Mouse (Mus musculus) heart, embryonic 13.5 days (tissue): ENCODE data around the gene Fam198a. TPM values are rescaled to one million over a fixed set of nuclear protein-coding genes. Genes with fewer than 3 reads are reported as not detected.

Experiments used
- ATAC-seq: fragments of 200-750 bp; cut with Nextera tagmentation; 2 replicates; pipeline ENCODE4 v1.8.0; 2017; ENCODE audit warnings: moderate TSS enrichment; ENCODE audit not compliant: insufficient number of reproducible peaks, low FRiP score, low TSS enrichment; ENCODE audit errors: extremely low read depth
- H3K27ac ChIP-seq: fragments of 300-500 bp; sonication (generic); replicated peaks from 2 replicates; pipeline ENCODE4 v1.5.1; 2015; ENCODE audit warnings: moderate library complexity, mild to moderate bottlenecking, inconsistent platforms
- H3K27me3 ChIP-seq: fragments of 300-500 bp; sonication (generic); replicated peaks from 2 replicates; pipeline ENCODE4 v1.6.1; 2015; ENCODE audit warnings: mild to moderate bottlenecking, inconsistent platforms
- H3K36me3 ChIP-seq: fragments of 300-500 bp; sonication (generic); 2 replicates; pipeline ENCODE4 v1.6.1; 2015; ENCODE audit warnings: mild to moderate bottlenecking, inconsistent platforms
- H3K4me1 ChIP-seq: fragments of 300-500 bp; sonication (generic); 2 replicates; pipeline ENCODE4 v1.6.1; 2015; ENCODE audit warnings: inconsistent platforms
- H3K4me2 ChIP-seq: fragments of 300-500 bp; sonication (generic); 2 replicates; pipeline ENCODE4 v1.6.1; 2015; ENCODE audit warnings: inconsistent platforms, mild to moderate bottlenecking, moderate library complexity
- H3K4me3 ChIP-seq: fragments of 300-500 bp; sonication (generic); 2 replicates; pipeline ENCODE4 v1.5.1; 2015; ENCODE audit warnings: moderate library complexity, mild to moderate bottlenecking, inconsistent platforms
- H3K9ac ChIP-seq: fragments of 300-500 bp; sonication (generic); 2 replicates; pipeline ENCODE4 v1.6.1; 2015; ENCODE audit warnings: inconsistent platforms, mild to moderate bottlenecking, moderate library complexity
- H3K9me3 ChIP-seq: fragments of 300-500 bp; sonication (generic); 2 replicates; pipeline ENCODE4 v1.6.1; 2016; ENCODE audit warnings: inconsistent platforms
- WGBS: fragments of 180-500 bp; shearing (Covaris S2); methylation state at CpG from one replicate; pipeline ENCODE4 v1.1.7; 2015; ENCODE audit warnings: mixed read lengths; 5-methylcytosine and 5-hydroxymethylcytosine counted together
- polyA plus RNA-seq: library from polyadenylated mRNA; unstranded; fragments of >200 nt; fragmentation: Nextera tagmentation; extraction: Ambion mirVana; gene quantifications from 2 replicates; pipeline ENCODE4 v1.2.1, GENCODE M21; 2015

Fam198a gene
- polyA plus RNA-seq, 1 experiment from 2014 or later: 0.94 TPM

DNA sequence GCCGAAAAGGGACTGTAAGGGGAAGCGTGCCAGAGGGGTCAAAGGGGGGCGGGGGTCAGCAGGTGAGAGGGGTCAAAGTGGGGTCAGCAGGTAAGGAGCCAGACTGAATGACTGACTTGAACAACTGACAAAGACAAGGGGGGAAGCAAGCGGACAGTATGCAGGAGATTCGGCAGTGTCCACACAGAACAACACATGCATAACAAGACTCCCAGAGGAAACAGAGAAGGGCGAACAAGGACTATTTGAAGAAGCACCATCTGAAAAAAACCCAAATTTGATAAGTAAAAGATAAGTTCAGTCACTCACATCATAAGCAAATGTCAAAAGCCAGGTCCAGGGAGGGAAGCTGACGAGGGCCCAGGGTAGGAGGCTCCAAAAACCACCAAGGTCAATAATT, 23.1 kb upstream of the Fam198a start:
- ATAC-seq: no peak
- peaks cover 11% of the 10 kb centered on the region; the same call in 1 of the 2 replicates for H3K27me3 ChIP-seq
- 73% methylated on average over 7 of the region's 7 CpGs for WGBS
- no peak overlapping the region for H3K9ac ChIP-seq
- no peaks in the 10 kb centered on the region for H3K36me3 ChIP-seq
- no peak overlapping the region for H3K27ac ChIP-seq
- no peak overlapping the region for H3K4me2 ChIP-seq
- no peak overlapping the region for H3K4me3 ChIP-seq
- H3K9me3 ChIP-seq: no peaks in the 10 kb centered on the region
- peaks cover 10% of the 10 kb centered on the region; the same call in 1 of the 2 replicates for H3K4me1 ChIP-seq

DNA sequence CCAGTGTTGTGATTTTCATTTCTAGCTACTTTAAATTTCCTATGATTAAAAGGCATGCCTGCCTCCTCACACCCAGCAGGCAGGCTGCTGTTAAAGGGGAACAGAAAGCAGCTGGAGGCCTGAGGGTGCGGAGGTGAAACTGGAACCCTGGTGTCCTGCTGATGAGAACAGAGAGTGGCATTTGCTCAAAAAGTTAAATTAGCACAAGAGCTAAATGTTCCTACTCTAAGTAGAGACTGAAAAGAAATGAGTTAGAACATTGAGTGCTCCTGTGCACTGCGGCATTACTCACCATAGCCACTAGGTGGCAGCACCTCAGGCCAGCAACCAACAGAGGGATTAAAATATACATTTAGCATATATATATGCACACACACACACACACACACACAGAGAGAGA, 22.3 kb upstream of the Fam198a start:
- H3K4me1 ChIP-seq: peaks cover 10% of the 10 kb centered on the region; the same call in 1 of the 2 replicates
- no peak for ATAC-seq
- WGBS: 22% methylated on average over 2 of the region's 2 CpGs

DNA sequence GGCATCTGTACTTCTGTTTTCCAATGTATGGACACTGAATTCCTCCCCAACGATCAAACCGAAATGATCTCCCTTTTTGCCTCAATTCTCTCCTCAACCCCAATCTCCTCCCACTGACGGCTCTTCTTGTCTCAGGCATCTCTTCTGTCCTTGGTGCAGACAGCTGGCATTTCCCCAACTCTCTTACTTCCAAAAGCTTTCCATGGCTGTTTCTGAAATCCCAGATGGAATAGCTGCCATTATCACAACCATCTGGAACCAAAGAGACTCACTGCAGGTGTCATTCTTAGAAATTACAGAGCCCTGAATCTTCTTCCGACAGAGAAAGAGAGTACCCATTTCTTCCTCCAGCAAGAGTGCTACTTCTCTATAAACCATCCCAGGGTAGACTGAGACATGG, 15.9 kb upstream of the Fam198a start:
- H3K36me3 ChIP-seq: no peaks in the 10 kb centered on the region
- 77% methylated on average over 4 of the region's 4 CpGs for WGBS
- H3K9me3 ChIP-seq: no peaks in the 10 kb centered on the region
- H3K4me2 ChIP-seq: no peak overlapping the region
- H3K4me3 ChIP-seq: no peak overlapping the region
- no peaks in the 10 kb centered on the region for H3K4me1 ChIP-seq
- H3K27me3 ChIP-seq: peaks cover 32% of the 10 kb centered on the region; the same call in 1 of the 2 replicates
- no peak overlapping the region for H3K27ac ChIP-seq
- no peak overlapping the region for H3K9ac ChIP-seq
- ATAC-seq: no peak

More for the DNA sequence above, 22.3 kb upstream of the Fam198a start:
- H3K27ac ChIP-seq: no peak overlapping the region
- H3K9me3 ChIP-seq: no peaks in the 10 kb centered on the region
- H3K4me3 ChIP-seq: no peak overlapping the region
- H3K27me3 ChIP-seq: peaks cover 15% of the 10 kb centered on the region; the same call in 1 of the 2 replicates
- no peaks in the 10 kb centered on the region for H3K36me3 ChIP-seq
- H3K4me2 ChIP-seq: no peak overlapping the region
- no peak overlapping the region for H3K9ac ChIP-seq

DNA sequence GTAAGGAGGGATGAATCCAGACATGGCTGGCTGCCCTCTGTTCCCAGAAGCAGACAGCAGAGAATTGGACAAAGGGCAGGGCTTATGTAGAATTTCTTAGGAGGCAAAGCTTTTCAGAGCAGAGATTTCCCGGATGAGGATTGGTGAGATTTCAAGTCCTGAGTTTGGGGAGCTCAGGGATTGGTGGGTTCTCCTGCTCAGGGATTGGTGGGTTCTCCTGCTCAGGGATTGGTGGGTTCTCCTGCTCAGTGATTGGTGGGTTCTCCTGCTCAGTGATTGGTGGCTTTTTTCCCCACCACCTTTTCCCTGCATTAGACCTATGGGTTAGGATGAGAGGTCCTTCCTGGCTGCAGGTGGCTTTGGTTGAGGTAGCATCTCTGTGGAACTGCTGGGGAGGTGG, 13.8 kb upstream of the Fam198a start:
- Histone ChIP-seq H3K36me3 (no peaks in the 10 kb centered on the region), H3K9me3 (no peaks in the 10 kb centered on the region), H3K27ac (no peak overlapping the region), H3K4me3 (no peak overlapping the region), H3K27me3 (peaks cover 32% of the 10 kb centered on the region; the same call in 1 of the 2 replicates), H3K9ac (no peak overlapping the region), H3K4me2 (0 out of 2 replicates have a peak overlapping the region, but pooled peaks have one; percentile 64), H3K4me1 (no peaks in the 10 kb centered on the region)
- 59% methylated on average over 1 of the region's 1 CpGs for WGBS
- ATAC-seq: no peak

DNA sequence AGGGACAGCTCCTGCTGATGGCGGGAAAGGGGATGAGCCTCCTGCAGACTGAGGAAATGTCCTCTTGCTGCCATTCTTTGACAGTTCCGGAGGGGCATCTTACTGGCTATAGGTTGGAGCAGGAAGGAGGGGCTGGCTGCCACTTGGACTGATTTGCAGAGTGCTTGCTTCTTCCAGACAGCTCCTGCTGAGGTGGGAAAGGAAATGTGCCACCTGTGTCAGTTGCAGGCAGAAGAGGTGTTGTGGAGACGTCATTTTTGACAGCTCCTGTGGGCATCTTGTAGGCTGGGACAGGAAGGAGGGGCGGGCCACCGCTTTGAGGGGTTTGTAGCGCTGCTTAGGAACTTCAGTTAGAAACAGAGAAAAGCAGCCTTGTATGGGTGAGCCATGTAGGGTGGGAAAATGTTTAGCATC, 13.3 kb upstream of the Fam198a start:
- Histone ChIP-seq H3K27me3 (peaks cover 28% of the 10 kb centered on the region; the same call in 1 of the 2 replicates), H3K27ac (no peak overlapping the region), H3K4me3 (peak overlapping the region; percentile 54), H3K9me3 (no peaks in the 10 kb centered on the region), H3K36me3 (no peaks in the 10 kb centered on the region), H3K9ac (peak overlapping the region; percentile 78; the same call in 1 of the 2 replicates), H3K4me1 (no peaks in the 10 kb centered on the region), H3K4me2 (peak overlapping the region; percentile 64)
- 45% methylated on average over 6 of the region's 6 CpGs for WGBS
- no peak for ATAC-seq

DNA sequence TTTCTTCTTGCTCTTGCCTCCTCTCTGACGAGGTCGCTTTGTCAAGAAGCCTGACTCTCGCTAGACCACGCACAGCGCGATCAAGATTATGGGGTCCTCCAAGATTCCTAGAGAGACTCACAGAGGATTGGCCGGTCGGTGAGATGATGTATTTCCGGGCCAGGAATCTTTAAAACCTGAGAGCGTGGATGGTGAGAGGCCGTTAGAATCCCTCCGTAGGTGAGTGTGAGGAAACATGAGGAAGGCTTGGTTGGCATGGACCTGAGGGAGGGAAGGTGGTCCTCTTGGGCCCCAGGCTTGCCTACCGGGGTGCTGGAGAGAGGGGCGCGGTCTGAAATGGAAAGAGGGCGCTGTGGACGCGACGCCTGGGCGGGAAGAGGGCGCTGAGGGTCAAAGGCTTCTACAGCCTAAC, 12.8 kb upstream of the Fam198a start:
- Histone ChIP-seq H3K27ac (no peak overlapping the region), H3K9ac (peak overlapping the region; percentile 78), H3K4me3 (peak overlapping the region; percentile 54), H3K9me3 (no peaks in the 10 kb centered on the region), H3K27me3 (peaks cover 23% of the 10 kb centered on the region; the same call in 1 of the 2 replicates), H3K36me3 (no peaks in the 10 kb centered on the region), H3K4me1 (no peaks in the 10 kb centered on the region), H3K4me2 (peak overlapping the region; percentile 64)
- no peak for ATAC-seq
- WGBS: 48% methylated on average over 21 of the region's 21 CpGs

DNA sequence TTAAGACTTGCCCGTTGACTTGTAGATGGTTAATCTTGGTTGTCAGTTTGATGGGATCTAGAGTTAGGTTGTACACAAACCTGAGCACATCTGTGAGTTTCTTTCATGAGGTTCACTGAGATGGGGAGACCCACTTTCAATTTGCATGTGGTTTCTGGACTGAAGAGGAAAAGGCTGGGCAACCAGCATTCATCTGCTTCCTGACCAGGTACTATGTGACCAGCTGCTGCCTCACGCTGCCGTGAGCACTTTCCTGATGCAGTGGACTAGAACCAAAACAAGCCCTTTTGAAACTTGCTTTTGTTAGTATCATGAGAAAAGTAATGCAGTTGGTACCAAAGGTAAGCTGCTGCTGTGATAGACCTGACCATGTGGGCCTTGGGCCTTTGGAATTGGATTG, 7.8 kb upstream of the Fam198a start:
- H3K36me3 ChIP-seq: no peaks in the 10 kb centered on the region
- no peak overlapping the region for H3K9ac ChIP-seq
- H3K27ac ChIP-seq: no peak overlapping the region
- H3K4me2 ChIP-seq: no peak overlapping the region
- no peak for ATAC-seq
- peaks cover 2% of the 10 kb centered on the region for H3K4me1 ChIP-seq
- WGBS: 81% methylated on average over 3 of the region's 3 CpGs
- H3K27me3 ChIP-seq: peaks cover 2% of the 10 kb centered on the region; the same call in 1 of the 2 replicates
- H3K4me3 ChIP-seq: no peak overlapping the region
- H3K9me3 ChIP-seq: no peaks in the 10 kb centered on the region

DNA sequence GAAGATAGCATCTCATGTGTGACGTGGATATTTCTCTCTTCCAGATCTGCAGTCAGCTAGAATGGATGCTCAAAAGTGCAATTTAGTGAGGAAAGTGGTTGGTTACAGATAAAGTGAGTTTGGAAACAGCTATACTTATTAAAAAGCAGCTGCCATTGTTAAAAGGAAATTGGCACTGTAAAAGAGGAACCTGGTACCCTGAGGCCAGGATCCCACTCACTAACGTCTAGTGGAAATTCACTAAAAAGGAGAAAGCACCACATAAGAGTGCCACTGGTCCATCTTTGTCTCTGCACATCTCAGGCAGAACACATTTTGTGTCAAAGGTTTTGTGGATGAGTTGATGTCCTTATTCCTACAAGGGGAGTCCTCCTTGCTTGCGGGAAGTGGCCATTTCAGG, 7.2 kb upstream of the Fam198a start:
- peaks cover 8% of the 10 kb centered on the region for H3K4me1 ChIP-seq
- H3K9me3 ChIP-seq: no peaks in the 10 kb centered on the region
- no peak for ATAC-seq
- 72% methylated on average over 3 of the region's 3 CpGs for WGBS
- no peak overlapping the region for H3K4me3 ChIP-seq
- no peaks in the 10 kb centered on the region; the same call in 1 of the 2 replicates for H3K27me3 ChIP-seq
- no peak overlapping the region for H3K27ac ChIP-seq
- no peak overlapping the region for H3K9ac ChIP-seq
- H3K36me3 ChIP-seq: no peaks in the 10 kb centered on the region
- H3K4me2 ChIP-seq: no peak overlapping the region

DNA sequence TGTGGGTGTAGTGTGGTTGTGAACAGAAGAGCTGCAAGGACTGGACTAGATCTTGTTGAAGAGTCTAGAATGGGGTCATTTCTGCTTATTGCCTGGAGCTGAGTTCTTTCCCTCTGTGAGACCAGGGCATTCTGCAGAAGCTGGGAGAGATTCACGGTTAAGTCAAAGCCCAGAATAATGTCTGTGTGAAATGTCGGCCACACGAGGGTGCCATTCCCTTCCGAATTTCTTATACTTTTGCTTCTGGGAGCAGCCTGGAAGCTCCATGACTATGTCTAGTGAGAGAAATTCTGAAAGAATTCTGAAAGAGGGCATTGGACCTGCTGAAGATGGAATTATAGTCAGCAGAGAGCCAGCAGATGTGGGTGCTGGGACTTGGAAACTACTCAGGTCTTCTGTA, 3.0 kb upstream of the Fam198a start:
- WGBS: 4% methylated on average over 4 of the region's 4 CpGs
- peaks cover 36% of the 10 kb centered on the region for H3K4me1 ChIP-seq
- H3K27me3 ChIP-seq: no peaks in the 10 kb centered on the region; the same call in 1 of the 2 replicates

DNA sequence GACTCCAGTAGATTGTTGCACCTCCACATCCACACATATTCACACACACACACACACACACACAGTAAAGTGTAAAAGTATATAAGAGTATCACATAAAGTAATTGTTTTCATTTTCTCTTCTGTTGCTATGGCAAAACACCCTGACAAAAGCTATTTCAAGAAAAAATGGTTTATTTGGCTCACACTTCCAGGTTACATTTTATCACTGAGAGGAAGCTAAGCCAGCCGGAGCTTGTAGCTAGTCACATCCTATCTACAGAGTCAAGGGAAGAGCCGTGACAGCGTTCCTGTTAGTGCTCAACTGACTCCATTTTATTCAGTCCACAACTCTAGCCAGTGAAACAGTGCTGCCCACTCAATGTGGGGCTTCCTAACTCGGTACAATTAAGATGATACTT, 2.4 kb upstream of the Fam198a start:
- Histone ChIP-seq H3K4me3 (no peak overlapping the region), H3K36me3 (no peaks in the 10 kb centered on the region), H3K9ac (no peak overlapping the region), H3K4me1 (peaks cover 36% of the 10 kb centered on the region), H3K27ac (no peak overlapping the region), H3K4me2 (no peak overlapping the region), H3K27me3 (no peaks in the 10 kb centered on the region; the same call in 1 of the 2 replicates), H3K9me3 (no peaks in the 10 kb centered on the region)
- 37% methylated on average over 4 of the region's 4 CpGs for WGBS
- no peak for ATAC-seq

More for the DNA sequence above, 3.0 kb upstream of the Fam198a start:
- no peak overlapping the region for H3K27ac ChIP-seq
- no peak overlapping the region for H3K9ac ChIP-seq
- no peak overlapping the region for H3K4me3 ChIP-seq
- no peak overlapping the region for H3K4me2 ChIP-seq
- ATAC-seq: no peak
- no peaks in the 10 kb centered on the region for H3K9me3 ChIP-seq
- no peaks in the 10 kb centered on the region for H3K36me3 ChIP-seq

DNA sequence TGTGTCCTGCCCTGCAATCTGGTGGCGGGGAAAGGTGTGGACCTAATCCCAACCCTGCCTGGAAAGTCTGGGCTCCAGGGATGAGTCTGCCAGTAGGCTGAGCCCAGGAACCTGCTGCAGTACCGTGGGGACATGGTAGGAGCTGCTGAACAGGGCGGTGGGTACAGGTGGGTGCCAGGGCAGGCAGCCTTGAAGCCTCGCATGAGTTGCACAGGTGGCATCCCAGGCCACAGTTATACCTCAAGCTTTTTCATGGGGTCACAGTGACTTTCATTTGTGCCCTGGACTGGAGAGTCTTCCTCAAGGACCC, 281 bp downstream of the Fam198a start:
- H3K9ac ChIP-seq: peak overlapping the region; percentile 75
- no peak for ATAC-seq
- H3K36me3 ChIP-seq: no peaks in the 10 kb centered on the region
- no peaks in the 10 kb centered on the region for H3K9me3 ChIP-seq
- H3K27me3 ChIP-seq: no peaks in the 10 kb centered on the region; the same call in 1 of the 2 replicates
- peaks cover 36% of the 10 kb centered on the region for H3K4me1 ChIP-seq
- peak overlapping the region; percentile 70 for H3K27ac ChIP-seq
- H3K4me3 ChIP-seq: peak overlapping the region; percentile 38
- H3K4me2 ChIP-seq: peak overlapping the region; percentile 70
- 34% methylated on average over 4 of the region's 4 CpGs for WGBS

DNA sequence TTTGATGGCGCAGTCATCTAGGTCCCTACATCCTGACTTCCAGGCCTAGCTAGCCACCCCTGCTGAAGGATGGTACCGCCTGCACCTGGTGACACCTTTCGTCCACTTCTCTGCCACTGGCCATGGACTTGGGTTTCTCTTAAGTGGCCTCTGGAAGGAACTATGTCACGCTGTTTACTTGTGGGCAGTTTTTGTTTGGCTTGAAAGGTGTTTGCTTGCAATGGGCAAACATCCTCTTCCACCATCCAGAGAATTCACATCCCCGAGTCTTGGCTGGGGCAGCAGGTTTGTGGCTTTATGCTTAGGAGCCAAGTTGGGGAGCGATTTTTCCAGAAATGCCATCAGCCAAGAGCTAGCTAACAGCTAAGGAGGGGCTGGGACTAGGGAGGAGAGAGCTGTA, 1.8 kb downstream of the Fam198a start:
- Histone ChIP-seq H3K27ac (no peak overlapping the region), H3K4me1 (peaks cover 36% of the 10 kb centered on the region), H3K9me3 (no peaks in the 10 kb centered on the region), H3K9ac (peak overlapping the region; percentile 3; the same call in 1 of the 2 replicates), H3K4me3 (no peak overlapping the region), H3K4me2 (no peak overlapping the region), H3K36me3 (no peaks in the 10 kb centered on the region), H3K27me3 (no peaks in the 10 kb centered on the region)
- WGBS: 88% methylated on average over 6 of the region's 6 CpGs
- no peak for ATAC-seq
